Mouse (Mus musculus) thymus, postnatal 36 days (tissue): ENCODE results near the gene Il9r.

ENCODE experiments used
- DNase-seq, 2 experiments: peaks; one replicate each; pipeline ENCODE4 v3.0.0; 2022; ENCODE audit warnings: mixed read lengths in 2 of 2

Il9r gene

DNA sequence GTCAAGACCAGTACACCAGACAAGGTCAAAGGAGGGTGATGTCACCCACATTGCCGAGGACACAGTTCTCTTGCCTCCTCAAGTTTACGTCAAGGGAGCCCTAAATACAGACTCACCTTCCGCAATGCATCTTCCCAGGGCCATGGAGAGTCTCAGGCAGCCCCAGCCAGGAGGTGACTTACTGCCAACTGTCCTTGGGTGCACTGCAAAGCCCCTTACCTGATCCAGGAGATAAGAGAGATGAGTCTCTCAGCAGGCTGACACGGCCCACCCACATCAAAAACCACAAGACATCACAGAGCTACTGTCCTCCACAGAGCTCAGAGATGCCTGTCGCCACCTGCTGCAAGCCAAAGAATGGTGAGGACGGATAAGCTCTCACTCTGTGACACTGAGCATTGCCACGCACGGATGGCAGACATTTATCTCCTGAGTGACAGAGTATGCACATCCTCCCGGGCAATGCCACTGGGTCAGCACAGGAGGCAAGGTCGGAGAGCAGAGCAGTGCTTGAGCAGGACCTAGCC lies at the start of gene Il9r:
TSS of gene Il9r (minus strand) at position 205 of the 527 bp plus-strand sequence.
- peak; percentile 72 to 81 for DNase-seq

DNA sequence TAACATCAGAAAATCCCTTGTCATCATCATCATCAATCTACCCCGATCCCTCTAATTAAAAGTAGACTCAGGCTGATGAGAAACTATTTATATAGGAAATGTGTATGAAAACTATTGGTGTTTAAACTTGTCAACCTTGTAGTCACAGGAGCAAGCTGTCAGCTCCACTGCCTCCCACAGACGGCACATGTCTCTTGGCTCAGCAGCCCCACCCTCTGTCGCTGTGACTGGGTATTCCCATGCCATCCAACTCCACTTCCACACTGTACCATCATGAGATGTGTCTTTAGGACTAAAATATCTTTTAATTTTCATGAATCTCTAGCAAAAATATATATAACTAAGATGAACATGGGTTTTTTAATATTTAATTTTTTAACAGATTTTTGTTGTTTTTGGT lies 48.3 kb upstream of the Il9r start:
- no peak for DNase-seq

DNA sequence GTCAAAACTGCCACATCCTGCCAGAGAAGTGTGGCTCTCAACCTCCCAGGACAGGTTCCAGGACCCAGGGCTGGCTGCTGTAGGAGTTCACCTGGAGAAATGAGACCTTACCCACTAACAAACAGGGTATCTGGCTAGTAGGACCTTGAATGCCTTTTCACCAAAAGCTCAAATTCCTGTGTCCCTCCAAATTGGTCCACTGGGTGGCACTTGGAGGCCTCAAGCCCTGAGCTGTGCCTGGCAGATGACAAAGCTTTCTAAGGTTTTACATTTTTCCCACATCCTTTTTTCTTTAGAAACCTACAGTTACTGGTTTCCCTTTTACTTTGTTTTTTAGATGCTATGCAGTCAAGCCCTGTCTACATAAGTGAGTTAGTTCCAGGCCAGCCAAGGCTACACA lies 47.0 kb upstream of the Il9r start:
- peak; percentile 23 to 30 for DNase-seq

DNA sequence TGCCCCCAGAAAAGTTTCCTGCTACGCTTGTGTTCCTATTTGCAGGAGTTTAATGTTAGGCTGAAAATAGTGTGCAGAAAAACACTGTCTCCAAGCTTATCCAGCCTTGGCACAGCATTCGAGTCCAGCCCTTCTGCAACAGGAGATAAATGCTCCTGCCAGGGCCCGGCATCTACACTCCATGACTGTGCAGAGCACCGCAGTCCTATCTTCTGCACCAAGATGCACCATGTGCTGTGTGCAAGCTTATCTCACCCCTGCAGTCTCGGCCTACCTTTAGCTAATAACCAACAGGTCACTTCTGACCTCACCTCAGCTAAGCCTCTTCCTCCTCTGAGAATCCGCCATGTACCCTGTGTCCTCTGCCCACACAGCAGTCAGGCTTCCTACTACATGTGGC lies 45.5 kb upstream of the Il9r start:
- no peak for DNase-seq

DNA sequence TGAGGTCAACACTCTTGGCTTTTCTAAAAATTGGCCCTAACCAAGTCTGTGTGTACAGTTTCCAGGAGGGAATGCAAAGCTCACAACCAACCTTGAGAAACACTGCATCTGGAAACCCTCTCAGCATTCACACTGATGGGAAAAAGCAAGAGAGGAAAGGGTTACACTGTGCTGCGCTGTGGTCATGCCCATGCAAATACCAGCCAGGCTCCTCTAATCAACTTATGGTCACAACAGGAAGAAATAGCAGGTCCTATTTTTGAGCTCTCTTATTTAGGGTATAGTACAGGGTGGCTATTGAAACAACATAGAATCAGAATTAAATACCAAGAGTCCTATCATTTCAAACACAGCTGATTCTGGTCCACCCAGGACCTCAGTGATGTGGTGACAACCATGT lies 44.5 kb upstream of the Il9r start:
- no peak for DNase-seq

DNA sequence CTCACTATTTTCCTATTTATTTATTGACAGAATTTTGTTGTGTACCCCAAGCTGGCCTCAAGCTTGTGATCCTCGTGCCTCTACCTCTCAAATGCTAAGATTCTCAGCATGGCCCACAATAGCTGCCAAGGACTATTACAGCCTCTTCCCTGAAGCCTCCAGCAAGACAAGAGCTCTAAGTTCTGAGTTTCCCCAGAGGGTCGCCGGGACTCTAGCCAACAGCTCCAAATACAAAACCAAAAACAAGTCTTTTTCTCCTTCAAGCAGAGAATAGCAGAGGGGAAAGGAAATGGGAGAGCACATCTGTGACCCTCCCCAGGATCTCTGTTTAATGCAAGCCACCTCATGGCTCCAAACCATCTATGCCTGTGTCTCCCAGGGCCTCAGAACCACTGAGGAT lies 44.0 kb upstream of the Il9r start:
- DNase-seq = no peak

DNA sequence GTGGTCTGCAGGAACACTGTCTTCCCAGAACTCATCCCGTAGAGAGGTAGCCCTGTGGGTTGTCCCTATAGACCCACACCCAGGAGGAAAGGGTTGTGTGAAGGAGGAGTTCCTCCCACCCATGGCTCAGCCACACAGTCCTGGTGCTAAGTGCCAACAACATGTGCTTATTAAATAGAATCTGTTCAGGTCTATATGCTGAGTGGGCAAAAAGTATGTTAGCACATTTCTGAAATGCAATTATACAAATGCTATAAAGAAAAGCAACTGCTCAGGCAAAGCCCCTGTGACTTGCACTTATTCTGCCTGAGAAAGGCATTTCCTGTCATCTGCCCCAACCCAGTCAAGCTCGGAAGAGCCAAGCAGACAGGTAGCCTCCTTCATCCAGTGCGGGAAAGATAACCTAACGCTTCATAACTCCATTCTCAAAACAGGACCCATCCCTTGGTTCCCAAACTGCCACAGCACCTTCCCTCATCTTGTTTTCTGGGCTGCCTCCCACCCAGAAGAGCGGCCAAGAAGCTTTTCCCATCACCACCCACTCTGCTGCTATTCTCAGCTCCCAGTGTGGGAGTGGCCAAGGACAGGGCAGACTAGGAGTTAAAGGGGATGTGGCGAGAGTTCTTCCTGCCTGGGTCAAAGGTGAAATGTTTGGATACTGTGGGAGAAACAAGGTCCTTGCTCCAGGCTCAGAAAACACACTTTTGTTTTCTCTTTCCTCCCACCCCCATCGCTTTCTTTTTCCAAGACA lies 43.3 kb upstream of the Il9r start:
- no peak for DNase-seq

DNA sequence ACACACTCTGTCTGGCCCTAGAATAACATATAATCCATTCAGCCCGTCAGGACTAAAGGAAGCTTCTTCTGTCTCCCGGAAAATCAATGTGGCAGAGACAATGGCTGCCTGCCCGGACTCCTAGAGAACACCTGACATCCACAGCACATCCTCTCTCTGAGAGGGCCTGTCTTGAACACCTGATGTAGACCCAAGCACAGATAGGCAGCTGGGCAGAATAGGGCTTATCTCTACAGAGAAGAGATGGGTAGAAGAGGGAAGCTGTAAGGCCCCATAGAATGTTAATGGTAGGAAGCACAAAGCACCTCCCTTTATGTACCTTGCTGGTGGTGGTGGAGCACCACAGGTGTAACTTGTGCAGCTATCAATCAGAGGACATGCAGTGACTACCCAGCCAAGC lies 42.1 kb upstream of the Il9r start:
- no peak for DNase-seq

DNA sequence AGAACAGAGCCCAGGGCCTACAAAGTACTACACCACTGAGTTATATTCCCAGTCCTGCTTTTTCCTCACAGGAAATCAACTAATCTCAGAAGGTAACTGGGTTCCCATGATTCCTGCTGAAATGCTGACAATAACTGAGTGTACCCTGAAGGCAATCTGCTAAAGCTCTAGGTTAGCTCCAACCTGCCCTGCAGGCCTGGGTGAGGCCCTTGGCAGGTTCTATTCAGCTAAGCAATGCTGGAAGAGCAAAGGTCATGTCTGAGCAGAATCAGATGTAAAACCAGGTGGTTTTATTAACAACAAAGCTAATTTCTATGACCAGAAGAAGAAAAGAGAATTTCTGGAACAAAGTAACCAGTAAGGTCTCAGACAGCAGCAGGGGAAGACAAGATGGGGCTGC lies 41.3 kb upstream of the Il9r start:
- DNase-seq = no peak

DNA sequence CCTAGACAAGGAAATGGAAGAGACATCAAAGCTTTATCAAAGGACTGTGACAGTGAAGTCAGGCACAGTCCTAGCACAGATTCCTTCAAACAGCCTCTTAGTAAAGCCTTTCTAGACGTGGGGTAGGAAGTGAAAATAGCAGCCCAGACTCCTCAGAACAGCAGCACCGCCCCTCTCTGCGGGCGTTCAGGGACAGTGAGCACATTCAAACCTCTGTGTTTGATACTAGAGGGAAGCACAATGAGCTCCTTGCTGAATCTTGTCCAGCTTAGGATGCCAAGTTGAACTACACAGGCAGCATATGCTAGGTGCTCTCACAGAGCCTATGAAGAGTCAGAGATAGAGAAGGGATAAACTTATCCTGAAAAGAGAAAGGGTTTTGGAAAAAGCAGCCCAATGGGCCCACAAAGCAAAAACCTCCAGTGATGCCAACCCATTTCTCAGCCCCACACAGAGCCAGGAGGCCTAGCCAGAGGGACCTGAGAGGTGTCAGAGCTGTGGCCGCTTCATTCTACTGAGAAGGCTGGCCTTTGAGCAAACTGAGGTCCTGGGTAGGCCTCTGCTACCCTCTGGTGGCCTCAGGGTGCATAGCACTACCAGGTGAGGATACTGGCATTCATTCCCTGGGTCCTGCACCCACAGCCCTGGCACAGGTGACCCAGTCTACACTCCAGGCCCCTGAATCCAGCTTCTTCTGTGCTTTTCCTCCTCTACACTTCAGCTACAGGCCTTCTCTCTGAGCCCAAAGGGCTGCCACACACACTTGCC lies 38.2 kb upstream of the Il9r start:
- DNase-seq = peak; percentile 70 to 77

DNA sequence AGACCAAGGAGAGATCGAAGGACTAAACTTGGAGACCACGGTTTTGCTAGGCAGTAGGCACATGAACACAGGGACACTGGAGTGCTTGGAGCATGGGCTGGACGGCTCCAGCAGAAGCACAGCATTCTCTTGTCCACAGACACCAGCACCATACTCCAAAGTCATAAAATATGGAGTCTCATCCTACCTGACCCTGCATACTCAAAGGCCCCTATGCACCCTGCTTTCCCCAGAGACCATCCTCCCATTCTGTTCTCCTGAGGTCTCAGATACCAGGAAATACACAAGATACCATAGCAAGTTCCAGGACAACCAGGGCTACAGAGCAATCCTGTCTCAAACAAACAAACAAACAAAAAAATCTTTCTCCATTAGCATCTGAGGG lies 37.3 kb upstream of the Il9r start:
- DNase-seq = no peak

DNA sequence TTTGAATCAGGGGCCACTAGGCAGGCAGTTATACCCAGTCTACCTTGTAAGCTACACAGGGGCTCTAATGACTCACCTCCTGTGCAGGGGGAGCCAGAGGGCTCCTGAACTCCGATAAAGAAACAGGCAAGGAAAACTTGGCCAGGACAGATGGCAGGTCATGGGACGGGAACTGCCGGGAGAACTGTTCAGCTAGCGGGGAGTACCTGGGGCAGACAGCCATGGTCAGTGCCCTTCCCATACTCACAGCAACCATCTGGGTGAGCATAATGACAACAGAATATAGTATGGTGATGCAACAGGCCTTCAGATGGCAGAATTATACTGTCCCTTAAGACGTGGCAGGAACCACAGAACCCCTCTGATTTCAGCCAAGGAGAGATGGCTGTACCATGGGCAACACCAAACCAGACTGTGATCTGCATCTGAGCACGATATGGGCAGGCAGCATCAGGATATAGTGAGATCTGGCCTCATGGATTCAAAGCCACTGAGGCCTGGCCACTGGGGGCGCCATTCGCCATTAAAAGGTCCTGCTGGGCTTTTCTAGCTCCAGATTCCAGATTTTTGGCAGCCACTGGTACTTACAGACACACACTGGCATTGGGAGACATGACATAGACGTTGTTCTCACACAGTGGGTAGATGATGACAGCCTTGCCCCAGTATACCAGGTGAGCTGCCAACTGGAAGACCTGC lies 36.8 kb upstream of the Il9r start:
- DNase-seq = peak in 1 of 2 experiments; percentile 26

DNA sequence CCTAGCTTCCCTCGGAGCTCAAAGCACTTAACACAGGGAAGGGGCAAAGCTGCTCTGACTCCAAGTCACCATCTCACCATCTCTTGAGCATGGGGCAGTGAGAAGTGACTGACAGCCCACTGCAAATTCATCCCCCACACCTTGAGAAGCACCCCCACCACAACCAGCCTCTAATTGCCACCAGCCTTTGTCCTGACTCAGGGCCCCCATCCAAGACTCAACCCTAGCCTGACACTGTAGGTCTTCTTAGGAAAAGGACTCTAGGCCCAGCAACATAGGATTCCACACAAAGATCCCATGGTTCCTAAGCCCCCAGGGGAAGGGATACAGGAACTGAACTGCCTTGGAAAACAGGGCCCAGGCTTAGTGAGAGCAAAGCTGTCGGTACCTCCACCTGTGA lies 36.1 kb upstream of the Il9r start:
- no peak for DNase-seq

DNA sequence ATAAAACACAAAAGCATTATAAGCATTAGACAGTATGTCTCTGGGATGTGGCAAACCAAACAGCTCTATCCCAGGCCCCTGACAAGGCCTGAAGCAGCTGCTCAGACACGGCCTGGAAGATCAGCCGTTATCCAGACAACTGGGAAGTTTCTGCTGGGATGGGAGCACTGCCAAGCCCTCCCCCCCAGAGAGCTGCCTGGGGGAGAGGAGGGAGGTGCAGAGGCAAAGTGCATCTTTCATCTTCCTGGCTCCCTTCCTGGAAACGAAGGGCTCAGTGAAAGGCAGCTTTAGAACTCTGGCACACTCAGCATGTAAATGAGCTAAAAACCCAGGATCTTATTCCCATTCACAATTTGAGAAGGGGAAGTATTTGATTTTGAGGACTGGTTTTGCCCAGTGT lies 35.6 kb upstream of the Il9r start:
- no peak for DNase-seq

DNA sequence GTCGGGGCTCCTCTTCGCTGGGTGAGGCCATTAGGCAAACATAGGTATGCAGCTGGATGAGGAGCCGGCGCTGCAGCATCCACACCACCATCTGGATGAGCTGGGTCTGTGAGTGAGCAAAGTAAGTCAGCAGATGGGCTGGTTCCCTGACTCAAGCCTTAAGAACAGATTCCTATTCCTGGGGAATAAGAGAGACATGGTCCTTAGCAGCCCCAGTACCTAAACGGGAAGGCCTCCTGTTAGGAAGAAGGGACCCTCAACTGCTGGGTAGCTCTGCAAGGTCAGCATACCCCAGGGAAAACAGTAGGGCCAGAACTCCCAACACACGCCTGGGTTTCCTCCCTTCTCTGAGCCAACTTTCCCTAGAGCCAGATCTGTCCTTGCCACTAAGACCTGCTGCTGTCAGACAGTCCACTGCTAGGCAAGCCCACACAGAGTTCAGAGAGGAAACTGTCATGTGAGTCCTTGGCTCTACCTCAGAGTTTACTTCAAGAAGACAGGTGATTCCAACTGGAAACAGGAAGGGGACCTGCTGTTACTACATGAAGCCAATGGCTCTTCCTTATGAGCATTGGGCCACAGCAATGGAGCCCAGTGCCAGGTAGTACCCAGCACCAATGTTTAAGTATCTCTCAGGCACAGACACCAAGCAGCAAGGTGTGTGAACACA lies 34.9 kb upstream of the Il9r start:
- no peak for DNase-seq

DNA sequence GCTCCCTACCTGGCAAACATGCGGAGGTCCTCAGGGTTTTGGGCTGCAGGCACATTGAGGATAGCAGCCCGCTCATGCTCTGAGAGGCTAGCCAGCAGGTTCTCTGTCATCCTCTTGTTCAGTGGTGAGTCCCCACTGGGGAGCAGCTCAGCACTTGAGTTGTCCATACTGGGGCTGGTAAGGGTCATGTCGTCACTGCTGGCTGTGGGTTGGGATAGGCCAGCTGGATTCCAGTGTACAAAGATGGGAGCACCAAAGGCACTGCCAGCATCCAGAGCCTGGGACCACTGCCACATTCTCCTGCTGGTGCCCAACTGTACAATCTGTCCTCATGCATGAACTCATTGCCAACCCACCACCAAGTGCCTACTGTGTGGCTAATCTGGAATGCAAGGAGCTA lies 33.8 kb upstream of the Il9r start:
- no peak for DNase-seq

DNA sequence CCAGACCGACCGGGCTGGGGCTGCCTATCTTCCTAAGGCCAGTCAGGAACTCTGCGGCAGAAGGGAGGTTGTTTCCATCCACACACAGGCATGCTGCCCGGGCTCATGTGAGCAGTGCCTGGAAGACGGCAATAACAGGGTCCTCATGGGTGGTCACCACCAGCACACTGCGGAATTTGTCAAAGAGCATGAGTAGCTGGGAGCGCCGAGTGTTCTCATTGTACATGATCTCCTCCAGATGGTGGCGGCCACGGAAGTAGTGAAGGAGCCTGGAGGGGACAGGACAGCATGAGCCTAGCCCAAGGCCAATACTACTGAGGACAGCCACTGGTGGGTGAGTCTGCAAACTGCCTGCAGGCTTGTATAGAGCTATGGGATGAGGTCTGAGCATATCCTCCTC lies 32.8 kb upstream of the Il9r start:
- DNase-seq = no peak

DNA sequence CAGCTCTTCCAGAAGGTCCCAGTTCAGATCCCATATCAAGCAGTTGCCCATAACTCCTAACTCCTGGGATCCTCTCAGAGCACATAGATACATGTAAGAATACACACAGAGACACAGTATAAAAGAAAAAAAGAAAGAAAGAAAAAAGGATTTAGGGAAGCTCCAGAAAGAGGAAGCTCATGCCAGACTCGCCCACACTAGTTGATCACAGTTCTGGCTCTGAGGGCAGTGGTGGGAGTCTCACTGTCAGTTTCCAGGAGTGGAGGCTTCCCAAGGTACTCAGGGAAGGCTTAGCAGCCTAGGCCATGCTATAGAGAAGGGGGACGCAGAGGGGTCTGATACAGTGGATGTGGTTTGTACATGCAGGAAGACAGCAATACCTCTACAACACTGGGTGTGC lies 31.0 kb upstream of the Il9r start:
- no peak for DNase-seq

DNA sequence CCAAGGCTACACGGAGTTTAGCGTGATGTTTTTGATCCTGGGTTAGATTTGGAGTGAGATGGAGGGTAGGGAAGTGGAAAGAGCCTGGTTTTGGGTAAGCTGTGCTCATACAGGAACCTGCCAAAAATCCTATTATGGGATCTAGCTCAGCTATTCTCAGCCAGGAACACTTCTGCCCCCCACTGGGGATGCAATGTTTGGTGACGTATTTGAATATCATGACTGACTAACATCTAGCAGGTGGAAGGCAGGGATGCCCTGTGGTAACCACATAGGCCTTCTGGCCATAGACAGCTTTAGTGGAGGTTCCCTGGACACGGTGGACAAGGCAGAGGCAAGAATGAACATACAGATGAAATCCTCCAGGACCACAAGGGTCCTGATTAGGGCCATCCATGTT lies 30.1 kb upstream of the Il9r start:
- no peak for DNase-seq

DNA sequence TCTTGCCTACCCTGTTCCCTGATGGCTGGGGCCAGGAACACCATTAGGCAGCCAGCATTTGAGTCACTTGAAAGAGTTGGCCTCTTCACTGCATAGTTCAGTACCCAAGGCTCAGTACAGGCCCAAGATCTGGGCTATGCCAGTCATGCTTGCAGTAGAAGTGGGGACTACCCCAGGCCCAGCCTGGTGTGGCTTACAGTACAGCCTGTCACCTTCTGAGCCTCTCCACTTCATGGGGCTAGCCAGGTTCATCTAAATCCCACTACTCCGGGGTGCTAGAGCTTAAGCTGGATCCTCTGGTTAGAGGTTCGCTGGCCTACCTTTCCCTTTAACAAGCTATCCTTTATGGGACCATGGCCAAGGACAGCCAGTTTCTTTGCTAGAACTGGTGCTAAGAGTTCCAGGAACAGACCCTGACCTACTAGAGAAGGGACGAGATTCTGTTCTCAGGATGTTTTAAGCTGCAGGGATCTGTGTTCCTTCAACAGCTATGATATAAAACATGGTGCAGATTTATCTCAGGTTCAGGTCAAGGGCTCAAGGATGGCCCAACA lies 28.3 kb upstream of the Il9r start:
- no peak for DNase-seq

DNA sequence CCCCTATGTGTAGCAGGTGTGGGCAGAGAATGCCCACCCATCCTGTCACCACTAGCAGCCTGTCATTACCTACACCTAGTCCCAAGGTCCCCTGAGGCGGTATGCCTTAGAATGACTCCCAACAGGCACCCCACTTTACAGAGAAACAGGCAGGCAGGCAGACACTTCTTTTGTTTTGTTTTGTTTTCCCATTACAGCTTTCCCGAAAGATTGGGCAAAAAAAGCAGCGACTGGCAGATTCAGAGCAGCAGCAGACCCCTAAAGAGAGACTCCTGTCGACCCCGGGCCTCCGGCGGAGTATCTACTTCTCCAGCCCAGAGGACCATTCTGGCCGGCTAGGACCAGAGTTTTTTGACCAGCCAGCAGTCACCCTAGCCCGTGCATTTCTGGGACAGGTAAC lies 27.5 kb upstream of the Il9r start:
- no peak for DNase-seq

DNA sequence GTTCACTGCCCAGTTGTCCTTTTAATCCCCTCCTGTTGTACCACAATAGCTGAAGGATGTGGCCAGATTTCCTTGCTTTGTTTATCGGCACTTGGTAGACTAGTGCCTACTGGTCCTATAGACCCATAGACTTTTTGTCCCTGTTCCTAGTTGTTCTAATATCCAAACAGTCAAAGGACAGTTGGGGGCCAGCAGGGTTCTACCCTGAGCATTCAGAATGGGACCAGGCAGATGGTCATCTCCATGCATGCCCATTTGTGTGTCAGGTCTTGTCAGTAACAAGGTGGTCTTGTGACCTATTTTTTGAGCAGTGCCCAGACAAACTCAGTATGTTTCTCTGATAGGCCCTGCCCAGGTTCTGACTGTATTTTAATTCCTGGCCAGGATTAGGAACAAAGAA lies 27.0 kb upstream of the Il9r start:
- DNase-seq = no peak
